Mouse (Mus musculus): ENCODE data around the gene Ldhal6b. TPM values are rescaled to one million over a fixed set of nuclear protein-coding genes. Genes with fewer than 3 reads are reported as not detected.

The Ldhal6b gene
- total and polyA plus RNA-seq, 2 experiments from 2014 or later = not detected

DNA sequence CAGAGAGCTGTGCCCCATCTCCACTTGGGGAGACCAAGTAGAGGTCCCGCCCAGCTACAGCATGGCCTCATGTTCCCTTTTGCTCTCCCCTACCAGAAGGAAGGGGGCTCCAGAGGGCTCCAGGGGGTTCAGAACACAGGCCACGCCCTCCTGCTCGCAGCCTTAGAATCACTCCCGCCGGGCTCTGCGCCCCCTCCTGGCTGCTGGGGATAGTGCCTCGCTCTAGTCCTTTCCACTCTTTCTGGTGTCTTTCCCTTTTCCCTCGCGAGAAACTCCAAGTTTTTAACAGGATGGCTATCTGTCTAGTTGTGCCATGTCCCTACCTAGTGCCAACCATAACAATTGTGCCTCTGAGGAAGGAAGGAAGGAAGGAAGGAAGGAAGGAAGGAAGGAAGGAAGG, 16.5 kb downstream of the Ldhal6b start:
- no peak overlapping the region for H3K27ac ChIP-seq (ENCODE audit: low read depth)
- TF ChIP-seq EP300 (IDR thresholded peaks at IDR 0.05; ENCODE audit: low read depth) (no peak), CTCF (IDR thresholded peaks at IDR 0.05; ENCODE audit: low read depth) (peak; percentile 80)
- no peak overlapping the region for H3K9ac ChIP-seq (replicated peaks; ENCODE audit: low read depth, low read length)
- no peak overlapping the region for H3K4me3 ChIP-seq (ENCODE audit: low read depth, low read length)
- H3K4me2 ChIP-seq (ENCODE audit: low read depth, low read length) = peak overlapping the region; percentile 37
- ATAC-seq (ENCODE audit: insufficient read depth, low read depth) = peak; percentile 73
- peak; percentile 53 for DNase-seq (ENCODE audit: low spot score)
- H3K9me3 ChIP-seq (replicated peaks; ENCODE audit: control insufficient read depth, low read length) = no peaks in the 10 kb centered on the region
- H3K27me3 ChIP-seq (ENCODE audit: control insufficient read depth, insufficient read depth, low read length) = peaks cover 8% of the 10 kb centered on the region
- 7% methylated on average over 9 of the region's 9 CpGs for WGBS
- 0 out of 2 replicates have a peak, but pooled peaks cover 3% of the 10 kb centered on the region for H3K4me1 ChIP-seq (ENCODE audit: control insufficient read depth, insufficient read depth)
- H3K36me3 ChIP-seq (replicated peaks; ENCODE audit: control insufficient read depth, insufficient read depth, low read length) = no peaks in the 10 kb centered on the region

DNA sequence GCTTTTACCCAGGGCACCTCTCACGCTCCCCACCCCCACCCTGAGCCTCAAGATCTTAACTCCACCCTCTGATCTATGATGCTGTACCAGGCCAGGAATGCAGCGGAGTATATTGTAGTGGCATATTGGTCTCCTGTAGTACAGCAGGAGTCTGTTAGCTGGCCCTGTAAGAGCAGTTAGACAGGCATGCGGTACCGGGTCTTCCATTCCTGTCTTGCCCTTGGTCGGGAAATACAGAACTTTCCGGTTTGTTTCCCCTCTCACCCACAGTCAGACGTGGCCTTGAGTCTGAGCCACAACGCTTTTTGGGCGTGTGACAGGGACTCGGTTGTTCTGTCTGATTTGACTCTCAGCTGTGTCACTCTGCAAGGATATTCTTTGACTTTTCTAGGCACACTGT, 17.3 kb downstream of the Ldhal6b start:
- Histone ChIP-seq H3K4me1 (ENCODE audit: control insufficient read depth, insufficient read depth) (0 out of 2 replicates have a peak, but pooled peaks cover 3% of the 10 kb centered on the region), H3K27me3 (ENCODE audit: control insufficient read depth, insufficient read depth, low read length) (peaks cover 8% of the 10 kb centered on the region), H3K9ac (replicated peaks; ENCODE audit: low read depth, low read length) (no peak overlapping the region), H3K9me3 (replicated peaks; ENCODE audit: control insufficient read depth, low read length) (no peaks in the 10 kb centered on the region), H3K4me3 (ENCODE audit: low read depth, low read length) (no peak overlapping the region), H3K36me3 (replicated peaks; ENCODE audit: control insufficient read depth, insufficient read depth, low read length) (no peaks in the 10 kb centered on the region), H3K4me2 (ENCODE audit: low read depth, low read length) (no peak overlapping the region), H3K27ac (ENCODE audit: low read depth) (no peak overlapping the region)
- DNase-seq (ENCODE audit: low spot score) = no peak
- 85% methylated on average over 10 of the region's 10 CpGs for WGBS
- TF ChIP-seq EP300 (IDR thresholded peaks at IDR 0.05; ENCODE audit: low read depth) = no peak
- no peak for TF ChIP-seq CTCF (IDR thresholded peaks at IDR 0.05; ENCODE audit: low read depth)
- ATAC-seq (ENCODE audit: insufficient read depth, low read depth) = no peak

DNA sequence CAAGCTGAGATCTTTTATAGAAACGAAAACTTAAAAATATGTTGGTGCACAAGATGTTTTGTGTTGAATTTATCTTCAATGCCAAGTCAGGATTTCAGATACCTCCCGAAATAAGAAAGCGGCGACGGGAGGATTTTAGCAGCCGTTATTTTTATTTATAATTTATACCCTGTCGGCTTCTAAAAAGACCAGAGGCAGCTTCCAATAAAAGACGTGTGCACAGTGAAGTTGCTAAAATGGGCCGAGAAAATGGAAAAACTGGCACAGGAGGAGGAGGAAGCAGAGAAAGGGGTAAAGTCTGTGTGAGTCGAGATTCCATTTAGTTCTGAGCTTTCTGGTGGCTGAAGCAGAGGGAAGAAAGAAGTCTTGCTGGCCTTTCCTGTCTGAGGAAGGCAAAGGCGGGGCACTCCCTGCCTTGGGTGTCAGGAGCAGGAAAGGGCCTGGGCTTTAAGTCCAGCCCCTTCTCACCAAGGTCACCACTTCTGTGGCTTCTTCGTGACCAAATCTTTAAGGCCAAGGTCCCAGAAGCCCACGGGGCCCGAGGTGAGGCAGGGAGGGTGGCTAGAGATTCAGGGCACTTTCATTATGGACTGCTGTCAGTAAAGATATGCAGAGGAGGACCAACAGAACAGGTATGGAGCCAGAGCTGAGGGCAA, 18.0 kb downstream of the Ldhal6b start:
- no peak overlapping the region for H3K4me2 ChIP-seq (ENCODE audit: low read depth, low read length)
- no peak overlapping the region for H3K4me3 ChIP-seq (ENCODE audit: low read depth, low read length)
- H3K4me1 ChIP-seq (ENCODE audit: control insufficient read depth, insufficient read depth) = 0 out of 2 replicates have a peak, but pooled peaks cover 3% of the 10 kb centered on the region
- DNase-seq (ENCODE audit: low spot score) (no peak), ATAC-seq (ENCODE audit: insufficient read depth, low read depth) (no peak)
- H3K9ac ChIP-seq (replicated peaks; ENCODE audit: low read depth, low read length) = no peak overlapping the region
- TF ChIP-seq CTCF (IDR thresholded peaks at IDR 0.05; ENCODE audit: low read depth) (no peak), EP300 (IDR thresholded peaks at IDR 0.05; ENCODE audit: low read depth) (no peak)
- H3K27me3 ChIP-seq (ENCODE audit: control insufficient read depth, insufficient read depth, low read length) = peaks cover 5% of the 10 kb centered on the region
- H3K9me3 ChIP-seq (replicated peaks; ENCODE audit: control insufficient read depth, low read length) = no peaks in the 10 kb centered on the region
- no peaks in the 10 kb centered on the region for H3K36me3 ChIP-seq (replicated peaks; ENCODE audit: control insufficient read depth, insufficient read depth, low read length)
- no peak overlapping the region for H3K27ac ChIP-seq (ENCODE audit: low read depth)
- WGBS = 71% methylated on average over 14 of the region's 14 CpGs

DNA sequence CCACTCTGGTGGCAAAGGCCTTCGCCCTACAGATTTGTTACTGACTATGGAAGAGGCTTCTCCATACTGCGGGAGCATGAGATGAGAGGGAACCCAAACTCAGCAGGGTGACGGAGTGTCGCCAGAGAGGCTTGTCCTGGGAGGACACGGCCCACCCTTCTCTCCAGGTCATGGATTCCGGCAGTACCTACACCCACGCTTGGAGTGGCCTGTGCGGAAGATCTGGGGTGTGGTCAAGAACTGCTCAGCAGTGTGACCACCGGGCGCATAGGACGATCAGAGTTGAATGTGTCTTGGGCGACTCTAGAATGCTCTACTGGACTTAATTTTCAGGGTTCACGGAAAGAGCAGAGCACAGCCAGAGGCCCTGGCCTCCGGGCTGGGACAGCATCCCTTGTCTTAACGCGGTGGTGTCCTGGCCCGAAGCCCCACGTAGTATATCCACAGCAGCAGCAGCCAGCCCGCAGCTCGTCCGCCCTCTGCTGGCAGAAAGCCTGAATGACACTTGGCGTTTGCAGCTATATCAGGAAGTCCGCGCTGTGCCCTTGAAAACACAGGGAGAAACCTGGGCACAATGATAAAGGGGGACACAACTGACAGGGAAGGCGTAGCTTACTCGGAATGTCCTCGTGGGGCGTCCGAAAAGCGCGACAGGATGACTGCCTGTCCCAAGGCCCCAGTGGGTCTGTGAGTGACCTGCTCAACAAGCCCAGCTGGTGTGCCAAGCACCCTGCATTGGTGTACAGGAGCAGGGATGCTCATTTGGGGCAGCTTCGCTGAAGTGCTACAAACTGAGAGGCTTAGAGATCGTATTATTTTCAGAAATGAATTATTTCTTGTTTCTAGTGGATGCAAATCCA, 21.2 kb downstream of the Ldhal6b start:
- Histone ChIP-seq H3K9ac (replicated peaks; ENCODE audit: low read depth, low read length) (no peak overlapping the region), H3K4me3 (ENCODE audit: low read depth, low read length) (no peak overlapping the region), H3K27ac (ENCODE audit: low read depth) (no peak overlapping the region), H3K4me1 (ENCODE audit: control insufficient read depth, insufficient read depth) (no peaks in the 10 kb centered on the region), H3K27me3 (ENCODE audit: control insufficient read depth, insufficient read depth, low read length) (no peaks in the 10 kb centered on the region), H3K9me3 (replicated peaks; ENCODE audit: control insufficient read depth, low read length) (no peaks in the 10 kb centered on the region), H3K36me3 (replicated peaks; ENCODE audit: control insufficient read depth, insufficient read depth, low read length) (no peaks in the 10 kb centered on the region), H3K4me2 (ENCODE audit: low read depth, low read length) (peak overlapping the region; percentile 12; the same call in 1 of the 2 replicates)
- ATAC-seq (ENCODE audit: insufficient read depth, low read depth) (peak; percentile 81), DNase-seq (ENCODE audit: low spot score) (peak; percentile 81)
- WGBS = 28% methylated on average over 33 of the region's 33 CpGs
- TF ChIP-seq EP300 (IDR thresholded peaks at IDR 0.05; ENCODE audit: low read depth) (no peak), CTCF (IDR thresholded peaks at IDR 0.05; ENCODE audit: low read depth) (peak; percentile 97)

DNA sequence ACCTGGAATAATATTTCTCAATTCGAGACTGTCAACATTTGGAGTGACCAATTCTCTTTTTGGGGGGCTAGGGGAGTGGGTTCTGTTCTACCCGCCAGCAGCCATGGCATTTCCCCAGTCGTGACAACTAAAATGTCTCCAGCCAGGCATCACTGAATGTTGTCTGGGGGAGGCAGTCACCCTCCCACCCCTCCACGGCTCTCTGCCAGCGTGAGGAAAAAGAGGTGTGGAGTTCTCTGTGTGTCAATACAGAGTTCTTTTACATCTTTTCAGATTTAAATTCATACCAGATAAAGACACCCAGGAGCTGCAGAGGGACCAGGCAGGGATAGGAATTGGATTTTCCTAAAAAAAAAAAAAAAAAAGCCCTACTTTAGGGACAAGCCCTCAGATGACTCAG, 22.4 kb downstream of the Ldhal6b start:
- no peak overlapping the region for H3K4me2 ChIP-seq (ENCODE audit: low read depth, low read length)
- DNase-seq (ENCODE audit: low spot score) = no peak
- no peak overlapping the region for H3K9ac ChIP-seq (replicated peaks; ENCODE audit: low read depth, low read length)
- TF ChIP-seq CTCF (IDR thresholded peaks at IDR 0.05; ENCODE audit: low read depth) (no peak), EP300 (IDR thresholded peaks at IDR 0.05; ENCODE audit: low read depth) (no peak)
- H3K36me3 ChIP-seq (replicated peaks; ENCODE audit: control insufficient read depth, insufficient read depth, low read length) = no peaks in the 10 kb centered on the region
- H3K27me3 ChIP-seq (ENCODE audit: control insufficient read depth, insufficient read depth, low read length) = no peaks in the 10 kb centered on the region
- H3K27ac ChIP-seq (ENCODE audit: low read depth) = no peak overlapping the region
- H3K4me3 ChIP-seq (ENCODE audit: low read depth, low read length) = no peak overlapping the region
- no peaks in the 10 kb centered on the region for H3K4me1 ChIP-seq (ENCODE audit: control insufficient read depth, insufficient read depth)
- WGBS = 74% methylated on average over 5 of the region's 5 CpGs
- H3K9me3 ChIP-seq (replicated peaks; ENCODE audit: control insufficient read depth, low read length) = no peaks in the 10 kb centered on the region
- ATAC-seq (ENCODE audit: insufficient read depth, low read depth) = no peak

Data from heart, postnatal 0 days (tissue).